In the genomic region with DNA sequence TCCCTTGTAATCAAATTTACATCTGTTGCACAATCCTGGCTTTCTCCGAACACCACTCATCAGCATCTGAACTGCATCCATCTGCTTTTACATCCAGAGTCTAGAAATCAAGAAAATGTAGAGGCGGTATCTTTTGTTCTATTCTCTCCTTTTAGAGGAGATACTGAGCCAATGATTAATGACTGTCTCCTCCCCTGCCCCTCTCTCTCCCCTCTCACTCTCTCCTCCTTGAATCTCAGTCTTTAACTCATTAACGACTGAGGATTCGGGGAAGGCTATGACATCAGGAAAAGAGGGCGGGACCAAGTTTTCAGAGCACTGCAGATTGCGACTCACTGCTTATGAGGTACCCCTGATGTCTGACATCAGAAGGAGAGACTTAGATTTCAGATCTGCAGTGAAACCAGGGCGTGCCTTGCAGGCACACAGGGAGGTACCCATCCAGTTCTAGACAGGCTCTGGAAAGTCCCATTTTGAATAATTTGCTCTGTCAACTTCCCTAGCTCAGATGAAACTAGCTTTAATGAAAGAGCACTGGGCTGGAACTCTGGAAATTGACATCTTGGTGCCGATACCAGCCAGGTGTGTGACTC, we compare ENCODE assay signal across 28 mouse cellular contexts.
DNase-seq lines count a peak whose midpoint lies in the region; ATAC-seq and TF ChIP-seq lines count a peak whose summit lies in the region.
"Had no signal": no experiment of that assay in that cellular context is flagged by ENCODE, and none has a peak within 500 bp of the region (broad histone marks: within the 10 kb centered on the region; RNA-seq: fewer than 3 reads in every experiment).

No protein-coding gene starts in this region.

- no peak for TF ChIP-seq CTCF in cerebellum, adult 2 months (IDR thresholded peaks at IDR 0.05; ENCODE audit: borderline replicate concordance, insufficient read depth, low read depth, low read length)
- no peak for TF ChIP-seq CTCF in liver, adult 2 months (IDR thresholded peaks at IDR 0.05; ENCODE audit: low read depth, low read length)
- no peak for TF ChIP-seq CTCF in CH12.LX (conservative IDR thresholded peaks at IDR 0.05 in 1 of 2, IDR thresholded peaks at IDR 0.05 in 1 of 2; ENCODE audit: low read depth in 2 of 2, low read length in 2 of 2)

- dilution Hi-C loops in CH12.LX (cut with MboI; ENCODE audit: extremely low pct_ligation_motif_present, extremely low pct_unique_long_range_greater_than_20kb, low sequenced_read_pairs) = no loop called here

- no peak overlapping the region for H3K4me2 ChIP-seq in liver, embryonic 12.5 days
- H3K4me2 ChIP-seq in CH12.LX (ENCODE audit: insufficient read depth, low read depth, poor library complexity, severe bottlenecking) = peak overlapping the region; percentile 79
- H3K4me2 ChIP-seq: forebrain, embryonic 13.5 days; heart, embryonic 11.5 days; hindbrain, embryonic 13.5 days; midbrain, embryonic 13.5 days; neural tube, embryonic 15.5 days had no signal

- H3K4me1 ChIP-seq in cerebellum, adult 2 months (ENCODE audit: control insufficient read depth, insufficient read depth, low read length) = peaks cover 7% of the 10 kb centered on the region; the same call in 1 of the 2 replicates
- H3K4me1 ChIP-seq in liver, adult 2 months (ENCODE audit: control insufficient read depth, insufficient read depth, low read length) = peaks cover 2% of the 10 kb centered on the region; the same call in 1 of the 2 replicates
- H3K4me1 ChIP-seq in liver, embryonic 12.5 days = peaks cover 8% of the 10 kb centered on the region; the same call in 1 of the 2 replicates
- peaks cover 34 to 79% of the 10 kb centered on the region in 2 experiments for H3K4me1 ChIP-seq in CH12.LX (ENCODE audit: control insufficient read depth in 1 of 2, insufficient read depth in 2 of 2)
- H3K4me1 ChIP-seq: midbrain, embryonic 13.5 days; neural tube, embryonic 15.5 days had no signal

- ATAC-seq in liver, embryonic 12.5 days = no peak
- ATAC-seq: midbrain, embryonic 13.5 days had no signal

- WGBS in cerebellum, adult 2 months = 82% methylated on average over 8 of the region's 8 CpGs
- 64% methylated on average over 8 of the region's 8 CpGs for WGBS in liver, adult 2 months
- 59% methylated on average over 8 of the region's 8 CpGs for WGBS in liver, embryonic 12.5 days (ENCODE audit: insufficient replicate concordance)

- no peak for TF ChIP-seq POLR2A in cerebellum, adult 2 months (IDR thresholded peaks at IDR 0.05; ENCODE audit: borderline replicate concordance, insufficient read depth, low read length)
- TF ChIP-seq POLR2A in liver, adult 2 months (IDR thresholded peaks at IDR 0.05; ENCODE audit: extremely low read depth, insufficient read depth, low read length) = no peak
- TF ChIP-seq POLR2A in CH12.LX (IDR thresholded peaks at IDR 0.05; ENCODE audit: low read depth, low read length) = 0 out of 2 replicates have a peak, but pooled peaks have one; percentile 30

- peak; percentile 55; the same call in 1 of the 2 replicates for TF ChIP-seq EP300 in CH12.LX (IDR thresholded peaks at IDR 0.05; ENCODE audit: low read length)

- no peak overlapping the region for H3K9ac ChIP-seq in liver, adult 2 months (ENCODE audit: low read depth, low read length)
- H3K9ac ChIP-seq in liver, embryonic 12.5 days = no peak overlapping the region
- peak overlapping the region; percentile 73 for H3K9ac ChIP-seq in CH12.LX (ENCODE audit: insufficient read depth, low read depth)
- H3K9ac ChIP-seq: forebrain, embryonic 13.5 days; hindbrain, embryonic 13.5 days; midbrain, embryonic 13.5 days; neural tube, embryonic 15.5 days had no signal

- no peaks in the 10 kb centered on the region for H3K36me3 ChIP-seq in liver, adult 2 months (ENCODE audit: control insufficient read depth, insufficient read depth, low read length)
- H3K36me3 ChIP-seq in liver, embryonic 12.5 days = no peaks in the 10 kb centered on the region
- H3K36me3 ChIP-seq in CH12.LX (replicated peaks in 1 of 2; ENCODE audit: control insufficient read depth in 1 of 2, insufficient read depth in 1 of 2, low read length in 1 of 2) = no peaks in the 10 kb centered on the region
- H3K36me3 ChIP-seq: hindbrain, embryonic 13.5 days; midbrain, embryonic 13.5 days; neural tube, embryonic 15.5 days had no signal

- no peak; the same call in 1 of the 2 replicates for TF ChIP-seq RAD21 in CH12.LX (IDR thresholded peaks at IDR 0.05; ENCODE audit: low read depth, low read length)

- no peaks in the 10 kb centered on the region for H3K79me2 ChIP-seq in liver, adult 2 months (ENCODE audit: control insufficient read depth, insufficient read depth, low read length)
- no peaks in the 10 kb centered on the region for H3K79me2 ChIP-seq in CH12.LX (replicated peaks; ENCODE audit: control insufficient read depth, extremely low read depth, insufficient read depth, poor library complexity, severe bottlenecking)

- DNase-seq in cerebellum, adult 2 months = no peak
- DNase-seq in cerebellum, adult 18-20 months = no peak
- DNase-seq in liver, adult 2 months (ENCODE audit: extremely low read depth, low read depth, low spot score) = peak; percentile 62
- DNase-seq in CH12.LX (ENCODE audit: extremely low read depth) = peak; percentile 90
- peak; percentile 21 for DNase-seq in naive thymus-derived CD4-positive, alpha-beta T cell, adult 2 months (ENCODE audit: low read depth)
- DNase-seq in gastrocnemius, postnatal 25 days = no peak
- no peak for DNase-seq in thymus, postnatal 10 days (ENCODE audit: low spot score in 2 of 2)
- DNase-seq: adrenal gland, adult 8-10 months; cerebellum, adult 9-10 months; cerebellum, postnatal 36 days; gastrocnemius, postnatal 14 days; heart, adult 18-20 months; heart, postnatal 4 days; kidney, adult 11 months; kidney, postnatal 14 days; liver; lung, adult 18-20 months; lung, postnatal 10 days; retina, postnatal 1 day; right cerebral cortex, postnatal 14 days; thymus, postnatal 14 days had no signal

- H3K9me3 ChIP-seq in liver, embryonic 12.5 days (replicated peaks) = no peaks in the 10 kb centered on the region
- no peaks in the 10 kb centered on the region for H3K9me3 ChIP-seq in CH12.LX (replicated peaks; ENCODE audit: low read length)
- H3K9me3 ChIP-seq: forebrain, embryonic 13.5 days; hindbrain, embryonic 13.5 days; midbrain, embryonic 13.5 days; neural tube, embryonic 15.5 days had no signal

- no peaks in the 10 kb centered on the region for H3K27me3 ChIP-seq in cerebellum, adult 2 months (ENCODE audit: control insufficient read depth, insufficient read depth, low read length)
- no peaks in the 10 kb centered on the region for H3K27me3 ChIP-seq in liver, adult 2 months (ENCODE audit: control insufficient read depth, insufficient read depth, low read length)
- H3K27me3 ChIP-seq in liver, embryonic 12.5 days (replicated peaks) = no peaks in the 10 kb centered on the region
- no peaks in the 10 kb centered on the region for H3K27me3 ChIP-seq in CH12.LX (replicated peaks)
- H3K27me3 ChIP-seq: forebrain, embryonic 13.5 days; hindbrain, embryonic 13.5 days; midbrain, embryonic 13.5 days; neural tube, embryonic 15.5 days had no signal

- peak overlapping the region; percentile 13; the same call in 1 of the 2 replicates for H3K27ac ChIP-seq in cerebellum, adult 2 months (ENCODE audit: insufficient read depth, low read length)
- no peak overlapping the region for H3K27ac ChIP-seq in liver, adult 2 months (replicated peaks; ENCODE audit: insufficient read depth, low read depth, low read length)
- H3K27ac ChIP-seq in liver, embryonic 12.5 days = no peak overlapping the region
- H3K27ac ChIP-seq in CH12.LX (ENCODE audit: insufficient read depth, low read depth) = peak overlapping the region; percentile 86
- H3K27ac ChIP-seq: forebrain, embryonic 13.5 days; hindbrain, embryonic 13.5 days; macrophage; midbrain, embryonic 13.5 days; neural tube, embryonic 15.5 days had no signal

- in situ Hi-C loops in CH12.LX (cut with MboI; ENCODE audit: low pct_ligation_motif_present, low pct_unique_long_range_greater_than_20kb, low sequenced_read_pairs) = no loop called here

- no peak overlapping the region for H3K4me3 ChIP-seq in cerebellum, adult 2 months (replicated peaks; ENCODE audit: insufficient read depth, low read depth, low read length)
- no peak overlapping the region for H3K4me3 ChIP-seq in liver, adult 2 months (ENCODE audit: insufficient read depth, low read depth, low read length)
- no peak overlapping the region for H3K4me3 ChIP-seq in liver, embryonic 12.5 days
- H3K4me3 ChIP-seq in CH12.LX (replicated peaks in 1 of 3; ENCODE audit: low read depth in 2 of 3, low read length in 2 of 3, poor library complexity in 1 of 3) = peak overlapping the region; percentile 22 to 27 (median 23)
- H3K4me3 ChIP-seq: forebrain, embryonic 13.5 days; hindbrain, embryonic 13.5 days; midbrain, embryonic 13.5 days; neural tube, embryonic 15.5 days had no signal

TF ChIP-seq in CH12.LX, 34 proteins besides CTCF, POLR2A, EP300 and RAD21 (continues in another document):
- TF ChIP-seq IRF4 (IDR thresholded peaks at IDR 0.05; ENCODE audit: low read depth, low read length) (peak; percentile 79), GABPA (IDR thresholded peaks at IDR 0.05; ENCODE audit: insufficient replicate concordance, low read depth, low read length) (peak; percentile 69), HCFC1 (IDR thresholded peaks at IDR 0.05; ENCODE audit: low read depth, low read length) (no peak), USF2 (conservative IDR thresholded peaks at IDR 0.05; ENCODE audit: low read depth, low read length) (no peak), SMC3 (IDR thresholded peaks at IDR 0.05; ENCODE audit: low read depth, low read length) (0 out of 2 replicates have a peak, but pooled peaks have one; percentile 13), BHLHE40 (IDR thresholded peaks at IDR 0.05; ENCODE audit: low read depth, low read length) (peak; percentile 91), NELFE (IDR thresholded peaks at IDR 0.05; ENCODE audit: low read depth, low read length) (no peak), MXI1 (IDR thresholded peaks at IDR 0.05; ENCODE audit: low read depth, low read length) (peak; percentile 58; the same call in 1 of the 2 replicates), ELF1 (IDR thresholded peaks at IDR 0.05; ENCODE audit: low read depth, low read length) (0 out of 2 replicates have a peak, but pooled peaks have one; percentile 21), JUN (IDR thresholded peaks at IDR 0.05; ENCODE audit: insufficient read depth, low read depth, low read length) (peak; percentile 35; the same call in 1 of the 2 replicates), JUND (conservative IDR thresholded peaks at IDR 0.05; ENCODE audit: low read depth, low read length) (0 out of 2 replicates have a peak, but pooled peaks have one; percentile 30), KAT2A (IDR thresholded peaks at IDR 0.05; ENCODE audit: insufficient replicate concordance, low read length) (no peak), ZKSCAN1 (IDR thresholded peaks at IDR 0.05; ENCODE audit: borderline replicate concordance, low read depth, low read length) (no peak), UBTF (IDR thresholded peaks at IDR 0.05; ENCODE audit: low read depth, low read length) (no peak), ZC3H11A (IDR thresholded peaks at IDR 0.05; ENCODE audit: low read depth, low read length) (no peak), MYC (IDR thresholded peaks at IDR 0.05; ENCODE audit: low read depth, low read length) (no peak), MAX (IDR thresholded peaks at IDR 0.05; ENCODE audit: low read length) (peak; percentile 50; the same call in 1 of the 2 replicates)

Comparison
In these comparisons a context has a peak if more than half of its experiments do, and no peak if none do; other contexts are left out.
1. DNase-seq: peak in liver, adult 2 months (single experiment), CH12.LX (single experiment) and naive thymus-derived CD4-positive, alpha-beta T cell, adult 2 months (single experiment); none in cerebellum, adult 2 months (0 of 2), cerebellum, adult 18-20 months (0 of 2), gastrocnemius, postnatal 25 days (single experiment) and thymus, postnatal 10 days (0 of 2).
2. H3K27ac ChIP-seq: peak in cerebellum, adult 2 months (single experiment) and CH12.LX (single experiment); none in liver, adult 2 months (single experiment) and liver, embryonic 12.5 days (single experiment).
3. H3K4me3 ChIP-seq: peak in CH12.LX (3 of 3); none in cerebellum, adult 2 months (single experiment), liver, adult 2 months (single experiment) and liver, embryonic 12.5 days (single experiment).